Mouse (Mus musculus) cerebellum, adult 8-10 months (tissue): Measurements from ENCODE around the gene Tmem248.
A peak's percentile ranks its signal among the peaks of the same experiment; 100 is the strongest.

Source experiments
- DNase-seq: peaks from one replicate; pipeline ENCODE4 v3.0.0; 2022

Gene Tmem248

GRCm38 (mm10) chr5:130264433-130265005 is 47.6 kb downstream of the Tmem248 start:
- no peak for DNase-seq

GRCm38 (mm10) chr5:130266651-130267050 is 49.8 kb downstream of the Tmem248 start:
- DNase-seq: peak; percentile 36

- DNase-seq: no peak
These were observed 50.4 kb downstream of the Tmem248 start for GRCm38 (mm10) chr5:130267316-130267715.

GRCm38 (mm10) chr5:130268976-130269375 is 52.1 kb downstream of the Tmem248 start:
- no peak for DNase-seq

GRCm38 (mm10) chr5:130272344-130272743 is 55.5 kb downstream of the Tmem248 start:
- no peak for DNase-seq

- DNase-seq: no peak
These were observed 56.2 kb downstream of the Tmem248 start for GRCm38 (mm10) chr5:130273046-130273445.

GRCm38 (mm10) chr5:130275509-130275908 is 58.6 kb downstream of the Tmem248 start:
- peak; percentile 63 for DNase-seq

GRCm38 (mm10) chr5:130278011-130278472 is 61.2 kb downstream of the Tmem248 start:
- no peak for DNase-seq

- DNase-seq: no peak
These were observed 66.3 kb downstream of the Tmem248 start for GRCm38 (mm10) chr5:130283079-130283732.

GRCm38 (mm10) chr5:130288106-130288505 is 71.2 kb downstream of the Tmem248 start:
- no peak for DNase-seq

- no peak for DNase-seq
These were observed 73.4 kb downstream of the Tmem248 start for GRCm38 (mm10) chr5:130290242-130290641.

- DNase-seq: peak; percentile 56
These were observed 73.9 kb downstream of the Tmem248 start for GRCm38 (mm10) chr5:130290775-130291174.

GRCm38 (mm10) chr5:130292976-130293375 is 76.1 kb downstream of the Tmem248 start:
- DNase-seq: no peak
